Mouse (Mus musculus): ENCODE results near the gene Lsamp. TPM values are rescaled to one million over a fixed set of nuclear protein-coding genes. Genes with fewer than 3 reads are reported as not detected.

Lsamp gene
- polyA plus RNA-seq, 1 experiment = not detected

DNA sequence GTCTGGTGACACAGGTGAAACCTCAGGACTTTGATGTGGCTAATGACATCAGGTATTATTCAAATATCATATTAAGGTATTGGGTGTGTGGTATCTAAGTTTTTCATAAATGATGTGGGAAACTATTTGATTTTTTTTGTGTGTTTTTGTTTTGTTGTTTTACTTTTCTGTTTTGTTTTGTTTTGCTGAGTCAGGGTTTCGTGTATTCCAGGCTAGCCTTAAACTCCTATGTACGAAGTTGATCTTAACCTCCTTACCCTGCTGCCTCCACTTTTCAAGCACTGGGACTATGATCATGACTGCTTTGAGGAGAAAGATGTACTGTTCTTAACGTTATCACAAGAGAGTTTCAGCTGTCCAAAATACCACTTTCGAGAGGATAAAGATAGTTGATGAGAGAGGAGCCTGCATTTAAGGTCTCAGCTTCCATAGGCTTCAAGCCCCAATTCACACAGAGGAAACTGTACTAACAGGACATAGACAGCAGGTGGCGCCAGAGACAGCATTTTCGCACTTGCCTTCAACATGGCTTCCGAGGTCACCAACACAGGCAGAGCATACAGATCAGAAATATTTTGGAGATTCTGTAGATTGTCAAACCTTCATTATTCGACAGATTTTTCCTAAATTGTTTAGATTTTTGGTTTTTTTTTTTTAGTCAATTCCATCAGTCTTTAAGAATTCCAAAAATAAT lies 2185.4 kb downstream of the Lsamp start:
- Histone ChIP-seq H3K4me3 (no peak overlapping the region), H3K36me3 (ENCODE audit: control insufficient read depth, insufficient read depth) (no peaks in the 10 kb centered on the region), H3K79me2 (ENCODE audit: control insufficient read depth, insufficient read depth) (no peaks in the 10 kb centered on the region), H3K4me2 (ENCODE audit: low read depth) (no peak overlapping the region), H3ac (ENCODE audit: control insufficient read depth, insufficient read length) (no peak overlapping the region), H3K27me3 (ENCODE audit: control insufficient read depth, insufficient read depth, insufficient read length) (no peaks in the 10 kb centered on the region)
- TF ChIP-seq MYOG (IDR thresholded peaks at IDR 0.05; ENCODE audit: control insufficient read depth in 1 of 3, insufficient read depth in 1 of 3, insufficient read length in 2 of 3, low read depth in 2 of 3) (no peak), SRF (IDR thresholded peaks at IDR 0.05; ENCODE audit: control insufficient read depth, insufficient read length, low read depth) (no peak), TCF3 (IDR thresholded peaks at IDR 0.05; ENCODE audit: insufficient read length, low read depth) (no peak), MAX (IDR thresholded peaks at IDR 0.05; ENCODE audit: low read depth) (no peak)

GRCm38 (mm10) chr16:42172476-42172875 lies 2188.3 kb downstream of the Lsamp start:
- TF ChIP-seq POLR2AphosphoS2 (IDR thresholded peaks at IDR 0.05; ENCODE audit: insufficient read length, low read depth) (no peak), TCF12 (IDR thresholded peaks at IDR 0.05; ENCODE audit: insufficient read depth, poor library complexity, severe bottlenecking) (no peak), E2F4 (IDR thresholded peaks at IDR 0.05; ENCODE audit: insufficient read depth) (no peak), MAX (IDR thresholded peaks at IDR 0.05; ENCODE audit: low read depth) (no peak), SRF (IDR thresholded peaks at IDR 0.05; ENCODE audit: control insufficient read depth, insufficient read length, low read depth) (no peak), POLR2A (IDR thresholded peaks at IDR 0.05; ENCODE audit: insufficient read length, low read depth) (no peak), MYOD1 (IDR thresholded peaks at IDR 0.05; ENCODE audit: control insufficient read depth in 1 of 3, insufficient read length in 2 of 3, low read depth in 2 of 3) (no peak), CEBPB (IDR thresholded peaks at IDR 0.05; ENCODE audit: insufficient read depth, poor library complexity, severe bottlenecking) (no peak), MYOG (IDR thresholded peaks at IDR 0.05; ENCODE audit: control insufficient read depth in 1 of 3, insufficient read depth in 1 of 3, insufficient read length in 2 of 3, low read depth in 2 of 3) (no peak), USF1 (IDR thresholded peaks at IDR 0.05; ENCODE audit: low read depth) (no peak), REST (IDR thresholded peaks at IDR 0.05; ENCODE audit: insufficient read depth, insufficient read length) (no peak), TCF3 (IDR thresholded peaks at IDR 0.05; ENCODE audit: insufficient read length, low read depth) (no peak)
- Histone ChIP-seq H3K79me2 (ENCODE audit: control insufficient read depth, insufficient read depth) (no peaks in the 10 kb centered on the region), H3K4me3 (no peak overlapping the region)

GRCm38 (mm10) chr16:42178866-42179265 lies 2194.7 kb downstream of the Lsamp start:
- Histone ChIP-seq H3K4me2 (ENCODE audit: low read depth) (no peak overlapping the region), H3K79me2 (ENCODE audit: control insufficient read depth, insufficient read depth) (no peaks in the 10 kb centered on the region), H3K27me3 (ENCODE audit: control insufficient read depth, insufficient read depth, insufficient read length) (no peaks in the 10 kb centered on the region), H3K36me3 (ENCODE audit: control insufficient read depth, insufficient read depth) (no peaks in the 10 kb centered on the region), H3ac (ENCODE audit: control insufficient read depth, insufficient read length) (no peak overlapping the region), H3K4me3 (no peak overlapping the region)
- no peak for TF ChIP-seq TCF3 (IDR thresholded peaks at IDR 0.05; ENCODE audit: insufficient read length, low read depth)
- no peak for TF ChIP-seq POLR2AphosphoS2 (IDR thresholded peaks at IDR 0.05; ENCODE audit: insufficient read length, low read depth)
- no peak for TF ChIP-seq USF1 (IDR thresholded peaks at IDR 0.05; ENCODE audit: low read depth)
- no peak for TF ChIP-seq MAX (IDR thresholded peaks at IDR 0.05; ENCODE audit: low read depth)
- TF ChIP-seq CEBPB (IDR thresholded peaks at IDR 0.05; ENCODE audit: insufficient read depth, poor library complexity, severe bottlenecking) = no peak
- no peak for TF ChIP-seq MYOG (IDR thresholded peaks at IDR 0.05; ENCODE audit: control insufficient read depth in 1 of 3, insufficient read depth in 1 of 3, insufficient read length in 2 of 3, low read depth in 2 of 3)
- no peak for TF ChIP-seq MYOD1 (IDR thresholded peaks at IDR 0.05; ENCODE audit: control insufficient read depth in 1 of 3, insufficient read length in 2 of 3, low read depth in 2 of 3)
- no peak for TF ChIP-seq SRF (IDR thresholded peaks at IDR 0.05; ENCODE audit: control insufficient read depth, insufficient read length, low read depth)
- TF ChIP-seq TCF12 (IDR thresholded peaks at IDR 0.05; ENCODE audit: insufficient read depth, poor library complexity, severe bottlenecking) = no peak
- TF ChIP-seq REST (IDR thresholded peaks at IDR 0.05; ENCODE audit: insufficient read depth, insufficient read length) = no peak
- no peak for TF ChIP-seq E2F4 (IDR thresholded peaks at IDR 0.05; ENCODE audit: insufficient read depth)
- TF ChIP-seq POLR2A (IDR thresholded peaks at IDR 0.05; ENCODE audit: insufficient read length, low read depth) = no peak

More at GRCm38 (mm10) chr16:42172476-42172875, 2188.3 kb downstream of the Lsamp start:
- Histone ChIP-seq H3K27me3 (ENCODE audit: control insufficient read depth, insufficient read depth, insufficient read length) (no peaks in the 10 kb centered on the region), H3K36me3 (ENCODE audit: control insufficient read depth, insufficient read depth) (no peaks in the 10 kb centered on the region), H3ac (ENCODE audit: control insufficient read depth, insufficient read length) (no peak overlapping the region), H3K4me2 (ENCODE audit: low read depth) (no peak overlapping the region)

- H3K4me3 ChIP-seq = no peak overlapping the region
- H3K36me3 ChIP-seq (ENCODE audit: control insufficient read depth, insufficient read depth) = no peaks in the 10 kb centered on the region
- TF ChIP-seq MAX (IDR thresholded peaks at IDR 0.05; ENCODE audit: low read depth) (no peak), REST (IDR thresholded peaks at IDR 0.05; ENCODE audit: insufficient read depth, insufficient read length) (no peak), POLR2A (IDR thresholded peaks at IDR 0.05; ENCODE audit: insufficient read length, low read depth) (no peak), TCF12 (IDR thresholded peaks at IDR 0.05; ENCODE audit: insufficient read depth, poor library complexity, severe bottlenecking) (no peak), E2F4 (IDR thresholded peaks at IDR 0.05; ENCODE audit: insufficient read depth) (no peak), MYOG (IDR thresholded peaks at IDR 0.05; ENCODE audit: control insufficient read depth in 1 of 3, insufficient read depth in 1 of 3, insufficient read length in 2 of 3, low read depth in 2 of 3) (no peak), TCF3 (IDR thresholded peaks at IDR 0.05; ENCODE audit: insufficient read length, low read depth) (no peak), USF1 (IDR thresholded peaks at IDR 0.05; ENCODE audit: low read depth) (no peak), MYOD1 (IDR thresholded peaks at IDR 0.05; ENCODE audit: control insufficient read depth in 1 of 3, insufficient read length in 2 of 3, low read depth in 2 of 3) (no peak), CEBPB (IDR thresholded peaks at IDR 0.05; ENCODE audit: insufficient read depth, poor library complexity, severe bottlenecking) (no peak), POLR2AphosphoS2 (IDR thresholded peaks at IDR 0.05; ENCODE audit: insufficient read length, low read depth) (no peak), SRF (IDR thresholded peaks at IDR 0.05; ENCODE audit: control insufficient read depth, insufficient read length, low read depth) (no peak)
- H3ac ChIP-seq (ENCODE audit: control insufficient read depth, insufficient read length) = no peak overlapping the region
- H3K27me3 ChIP-seq (ENCODE audit: control insufficient read depth, insufficient read depth, insufficient read length) = no peaks in the 10 kb centered on the region
- no peak overlapping the region for H3K4me2 ChIP-seq (ENCODE audit: low read depth)
- H3K79me2 ChIP-seq (ENCODE audit: control insufficient read depth, insufficient read depth) = no peaks in the 10 kb centered on the region
Measured at GRCm38 (mm10) chr16:42180025-42180424, 2195.9 kb downstream of the Lsamp start.
